ENCODE assay signal across 11 mouse cellular contexts in genomic region chr7:114740360-114741165, GRCm38 (mm10). TPM values are rescaled to one million over a fixed set of nuclear protein-coding genes. Genes with fewer than 3 reads are reported as not detected.
DNase-seq lines count a peak whose midpoint lies in the region; TF ChIP-seq lines count a peak whose summit lies in the region.
"Had no signal": no experiment of that assay in that cellular context is flagged by ENCODE, and none has a peak within 500 bp of the region (broad histone marks: within the 10 kb centered on the region; RNA-seq: fewer than 3 reads in every experiment).

No protein-coding gene starts in this region.

- H3K4me1 ChIP-seq in ES-Bruce4 (ENCODE audit: control insufficient read depth, insufficient read depth, low read length): peaks cover 17% of the 10 kb centered on the region

- no peak for TF ChIP-seq POLR2A in ES-Bruce4 (IDR thresholded peaks at IDR 0.05; ENCODE audit: insufficient read depth, low read length)

- peak; percentile 7 for DNase-seq in embryo, embryonic 9.5 days (ENCODE audit: extremely low spot score)
- no peak for DNase-seq in embryo, embryonic 10 days (ENCODE audit: low spot score)
- DNase-seq in layer of hippocampus, adult 2 months (ENCODE audit: low spot score in 2 of 2): no peak
- DNase-seq in layer of hippocampus, adult 8-10 months (ENCODE audit: low spot score in 2 of 2): no peak
- peak; percentile 24 for DNase-seq in splenic B cell, adult 2 months (ENCODE audit: low read depth, low spot score)
- DNase-seq in frontal cortex, postnatal 10 days (ENCODE audit: low spot score in 2 of 2): no peak
- no peak for DNase-seq in gastrocnemius, adult 18-20 months (ENCODE audit: low spot score)

- no peaks in the 10 kb centered on the region for H3K9me3 ChIP-seq in ES-Bruce4 (replicated peaks; ENCODE audit: control insufficient read depth, insufficient read depth, low read length, poor library complexity, severe bottlenecking)
- H3K9me3 ChIP-seq: midbrain, embryonic 12.5 days had no signal

- H3K36me3 ChIP-seq in ES-Bruce4 (ENCODE audit: control insufficient read depth, insufficient read depth, low read length, poor library complexity, severe bottlenecking): no peaks in the 10 kb centered on the region
- no peaks in the 10 kb centered on the region for H3K36me3 ChIP-seq in splenic B cell, adult 2 months (ENCODE audit: control insufficient read depth, insufficient read depth, low read length, poor library complexity, severe bottlenecking)
- H3K36me3 ChIP-seq: midbrain, embryonic 12.5 days had no signal

- no peak overlapping the region for H3K27ac ChIP-seq in layer of hippocampus, adult 2 months
- peak overlapping the region; percentile 94 for H3K27ac ChIP-seq in ES-Bruce4 (ENCODE audit: insufficient read depth, low read length)
- H3K27ac ChIP-seq: midbrain, embryonic 12.5 days had no signal

- peak; percentile 67 for TF ChIP-seq CTCF in layer of hippocampus, adult 2 months (conservative IDR thresholded peaks at IDR 0.05)
- TF ChIP-seq CTCF in ES-Bruce4 (IDR thresholded peaks at IDR 0.05; ENCODE audit: low read depth, low read length): peak; percentile 3

- H3K4me3 ChIP-seq in layer of hippocampus, adult 2 months: no peak overlapping the region
- H3K4me3 ChIP-seq in ES-Bruce4 (ENCODE audit: low read depth, low read length): no peak overlapping the region
- H3K4me3 ChIP-seq: midbrain, embryonic 12.5 days had no signal

- no peak overlapping the region for H3K9ac ChIP-seq in ES-Bruce4 (ENCODE audit: low read depth, poor library complexity, severe bottlenecking)
- H3K9ac ChIP-seq: midbrain, embryonic 12.5 days had no signal

- no peaks in the 10 kb centered on the region for H3K27me3 ChIP-seq in ES-Bruce4 (ENCODE audit: control insufficient read depth, insufficient read depth, low read length, poor library complexity, severe bottlenecking)
- H3K27me3 ChIP-seq in splenic B cell, adult 2 months (ENCODE audit: control insufficient read depth, insufficient read depth, low read length, poor library complexity, severe bottlenecking): no peaks in the 10 kb centered on the region

- peak; percentile 71; the same call in 1 of the 2 replicates for TF ChIP-seq EP300 in ES-Bruce4 (IDR thresholded peaks at IDR 0.05; ENCODE audit: insufficient read depth, low read depth, low read length)

RNA-seq across cellular contexts. Expression of gene Insc, which starts 2.9 kb away (rescaled TPM):
- 1 to 10 TPM; 3.7 to 4.6 TPM for total RNA-seq in layer of hippocampus, adult 2 months (2021)
- 1 to 10 TPM; 4.0 to 5.2 (median 4.7) TPM for total RNA-seq in layer of hippocampus, adult 8-10 months (2022)
- polyA plus RNA-seq in ES-Bruce4 (2011; ENCODE audit: insufficient read depth, insufficient read length, low read depth, missing spikeins): not detected in 2 replicates
- 1 to 10 TPM in 1 of 2 experiments, under 1 TPM in 1; 0.64 to 1.5 TPM for total RNA-seq in gastrocnemius, adult 18-20 months (2021)
- total RNA-seq: hematopoietic stem cell, adult 5-6 weeks had no signal

RNA-seq across cellular contexts. Expression of gene Calcb, which starts 22.1 kb away (rescaled TPM):
- under 1 TPM in 1 of 2 experiments, not detected in 1; 0.71 TPM for total RNA-seq in layer of hippocampus, adult 2 months (2021)
- under 1 TPM in 3 of 4 experiments, not detected in 1; 0.45 to 0.51 (median 0.50) TPM for total RNA-seq in layer of hippocampus, adult 8-10 months (2022)
- polyA plus RNA-seq in ES-Bruce4 (2011; ENCODE audit: insufficient read depth, insufficient read length, low read depth, missing spikeins): not detected in 2 replicates
- not detected for total RNA-seq in gastrocnemius, adult 18-20 months (2021)
- total RNA-seq: hematopoietic stem cell, adult 5-6 weeks had no signal
- polyA plus RNA-seq: liver, embryonic 11.5 days had no signal

Comparison
In these comparisons a context has a peak if more than half of its experiments do, and no peak if none do; other contexts are left out.
1. DNase-seq: peak in embryo, embryonic 9.5 days (single experiment) and splenic B cell, adult 2 months (single experiment); none in embryo, embryonic 10 days (single experiment), layer of hippocampus, adult 2 months (0 of 2), layer of hippocampus, adult 8-10 months (0 of 2), frontal cortex, postnatal 10 days (0 of 2) and gastrocnemius, adult 18-20 months (single experiment).